Mouse (Mus musculus) lung, postnatal 0 days (tissue): Measurements from ENCODE around the gene Gins3. TPM values are rescaled to one million over a fixed set of nuclear protein-coding genes. Genes with fewer than 3 reads are reported as not detected.
"Not testable (repeated sequence)": the region's sequence is repeated elsewhere in the genome, so short reads cannot be mapped to it uniquely, and the experiment has no call there.

ENCODE experiments used
- ATAC-seq: fragments of 200-750 bp; cut with Nextera tagmentation; 2 replicates; pipeline ENCODE4 v1.8.0; 2017; ENCODE audit warnings: moderate library complexity
- DNase-seq: peaks from one replicate; pipeline ENCODE4 v3.0.0-alpha.2; 2016; ENCODE audit warnings: low spot score
- H3K27ac ChIP-seq: fragments of 300-500 bp; sonication (generic); 2 replicates; pipeline ENCODE4 v1.5.1; 2014; ENCODE audit warnings: antibody characterized with exemption, mild to moderate bottlenecking, low read length, mixed read lengths
- H3K27me3 ChIP-seq: fragments of 300-500 bp; sonication (generic); replicated peaks from 2 replicates; pipeline ENCODE4 v1.6.1; 2014; ENCODE audit warnings: low read length, mixed read lengths; ENCODE audit not compliant: insufficient read depth
- H3K36me3 ChIP-seq: fragments of 300-500 bp; sonication (generic); 2 replicates; pipeline ENCODE4 v1.6.1; 2014; ENCODE audit warnings: low read length, mixed read lengths; ENCODE audit not compliant: insufficient read depth
- H3K4me1 ChIP-seq: fragments of 300-500 bp; sonication (generic); 2 replicates; pipeline ENCODE4 v1.6.1; 2014; ENCODE audit warnings: antibody characterized with exemption, low read depth, low read length, mixed read lengths; ENCODE audit not compliant: insufficient read depth
- H3K4me2 ChIP-seq: fragments of 300-500 bp; sonication (generic); replicated peaks from 2 replicates; pipeline ENCODE4 v1.6.1; 2014; ENCODE audit warnings: low read depth, mild to moderate bottlenecking, low read length, moderate library complexity, mixed read lengths
- H3K4me3 ChIP-seq: fragments of 300-500 bp; sonication (generic); 2 replicates; pipeline ENCODE4 v1.5.1; 2014; ENCODE audit warnings: low read depth, low read length
- H3K9ac ChIP-seq: fragments of 300-500 bp; sonication (generic); replicated peaks from 2 replicates; pipeline ENCODE4 v1.6.1; 2014; ENCODE audit warnings: low read depth, mild to moderate bottlenecking
- H3K9me3 ChIP-seq: fragments of 300-500 bp; sonication (generic); 2 replicates; pipeline ENCODE4 v1.6.1; 2016; ENCODE audit warnings: low read length, mixed read lengths
- CTCF ChIP-seq: IDR thresholded peaks from 2 replicates; pipeline ENCODE4 v1.5.1; 2016; ENCODE audit warnings: antibody characterized with exemption, mild to moderate bottlenecking
- EP300 ChIP-seq: IDR thresholded peaks from 2 replicates; pipeline ENCODE4 v1.6.1; 2016; ENCODE audit warnings: antibody characterized with exemption, mild to moderate bottlenecking, control low read depth
- WGBS: fragments of 180-500 bp; shearing (Covaris S2); extraction: QIAGEN DNeasy Blood & Tissue Kit; methylation state at CpG from one replicate; pipeline ENCODE4 v1.1.7; 2014; 5-methylcytosine and 5-hydroxymethylcytosine counted together
- polyA plus RNA-seq: library from polyadenylated mRNA; unstranded; fragments of >200 nt; fragmentation: Nextera tagmentation; extraction: Ambion mirVana; gene quantifications from 2 replicates; pipeline ENCODE4 v1.2.1, GENCODE M21; 2015

Gins3 gene
- polyA plus RNA-seq, 1 experiment from 2014 or later = 5.2 TPM

- H3K27ac ChIP-seq = no peak overlapping the region
- WGBS = 85% methylated on average over 6 of the region's 6 CpGs
- H3K4me1 ChIP-seq = no peaks in the 10 kb centered on the region
- TF ChIP-seq CTCF = no peak
- no peaks in the 10 kb centered on the region for H3K9me3 ChIP-seq
- no peak for DNase-seq
- H3K4me2 ChIP-seq = no peak overlapping the region
- no peak overlapping the region for H3K4me3 ChIP-seq
- H3K27me3 ChIP-seq = no peaks in the 10 kb centered on the region
- ATAC-seq = no peak
- no peaks in the 10 kb centered on the region for H3K36me3 ChIP-seq
- H3K9ac ChIP-seq = no peak overlapping the region
Measured at GRCm38 (mm10) chr8:95660334-95660882, 27.2 kb downstream of the Gins3 start.

- no peak for ATAC-seq
- no peaks in the 10 kb centered on the region for H3K4me1 ChIP-seq
- no peaks in the 10 kb centered on the region for H3K9me3 ChIP-seq
- H3K4me2 ChIP-seq = no peak overlapping the region
- no peak for DNase-seq
- H3K27me3 ChIP-seq = no peaks in the 10 kb centered on the region
- H3K9ac ChIP-seq = no peak overlapping the region
- WGBS = 71% methylated on average over 8 of the region's 8 CpGs
- H3K4me3 ChIP-seq = no peak overlapping the region
- TF ChIP-seq EP300 (no peak), CTCF (no peak)
- no peaks in the 10 kb centered on the region for H3K36me3 ChIP-seq
- no peak overlapping the region for H3K27ac ChIP-seq
Measured at GRCm38 (mm10) chr8:95661085-95661484, 27.8 kb downstream of the Gins3 start.

- no peak for DNase-seq
- H3K9me3 ChIP-seq = no peaks in the 10 kb centered on the region
- no peak for ATAC-seq
- no peak overlapping the region for H3K27ac ChIP-seq
- TF ChIP-seq CTCF (no peak), EP300 (no peak)
- H3K27me3 ChIP-seq = no peaks in the 10 kb centered on the region
- H3K4me3 ChIP-seq = no peak overlapping the region
- no peaks in the 10 kb centered on the region for H3K4me1 ChIP-seq
- no peak overlapping the region for H3K9ac ChIP-seq
- H3K36me3 ChIP-seq = no peaks in the 10 kb centered on the region
- 80% methylated on average over 6 of the region's 6 CpGs for WGBS
- H3K4me2 ChIP-seq = no peak overlapping the region
Measured at GRCm38 (mm10) chr8:95661575-95661974, 28.3 kb downstream of the Gins3 start.

- TF ChIP-seq CTCF (no peak), EP300 (no peak)
- Histone ChIP-seq H3K9ac (no peak overlapping the region), H3K4me3 (no peak overlapping the region), H3K27me3 (no peaks in the 10 kb centered on the region), H3K36me3 (no peaks in the 10 kb centered on the region), H3K9me3 (no peaks in the 10 kb centered on the region), H3K4me1 (no peaks in the 10 kb centered on the region), H3K4me2 (no peak overlapping the region), H3K27ac (no peak overlapping the region)
- DNase-seq (no peak), ATAC-seq (no peak)
- 68% methylated on average over 7 of the region's 7 CpGs for WGBS
Measured at GRCm38 (mm10) chr8:95662885-95663598, 29.8 kb downstream of the Gins3 start.

- peak; percentile 52 for DNase-seq
- H3K9ac ChIP-seq = no peak overlapping the region
Measured at GRCm38 (mm10) chr8:95663599-95663949, 30.3 kb downstream of the Gins3 start.

GRCm38 (mm10) chr8:95665813-95666452, 32.7 kb downstream of the Gins3 start:
- not testable (repeated sequence) for H3K36me3 ChIP-seq, H3K4me2 ChIP-seq, H3K4me1 ChIP-seq, H3K27ac ChIP-seq, H3K9me3 ChIP-seq, H3K4me3 ChIP-seq, H3K27me3 ChIP-seq, H3K9ac ChIP-seq, ATAC-seq, DNase-seq
- WGBS = 88% methylated on average over 11 of the region's 11 CpGs

More at GRCm38 (mm10) chr8:95663599-95663949, 30.3 kb downstream of the Gins3 start:
- no peaks in the 10 kb centered on the region for H3K4me1 ChIP-seq
- no peak for TF ChIP-seq EP300
- TF ChIP-seq CTCF = no peak
- H3K27ac ChIP-seq = no peak overlapping the region
- H3K27me3 ChIP-seq = no peaks in the 10 kb centered on the region
- H3K4me3 ChIP-seq = no peak overlapping the region
- H3K9me3 ChIP-seq = no peaks in the 10 kb centered on the region
- H3K36me3 ChIP-seq = no peaks in the 10 kb centered on the region
- 28% methylated on average over 4 of the region's 4 CpGs for WGBS
- H3K4me2 ChIP-seq = no peak overlapping the region
- ATAC-seq = peak; percentile 80
